Mouse (Mus musculus): ENCODE results near the gene Brap. TPM values are rescaled to one million over a fixed set of nuclear protein-coding genes. Genes with fewer than 3 reads are reported as not detected.
"Not testable (repeated sequence)": the region's sequence is repeated elsewhere in the genome, so short reads cannot be mapped to it uniquely, and the experiment has no call there.

The Brap gene
- total and polyA plus RNA-seq, 3 experiments: 40.3 to 176 (median 42.4) TPM

DNA sequence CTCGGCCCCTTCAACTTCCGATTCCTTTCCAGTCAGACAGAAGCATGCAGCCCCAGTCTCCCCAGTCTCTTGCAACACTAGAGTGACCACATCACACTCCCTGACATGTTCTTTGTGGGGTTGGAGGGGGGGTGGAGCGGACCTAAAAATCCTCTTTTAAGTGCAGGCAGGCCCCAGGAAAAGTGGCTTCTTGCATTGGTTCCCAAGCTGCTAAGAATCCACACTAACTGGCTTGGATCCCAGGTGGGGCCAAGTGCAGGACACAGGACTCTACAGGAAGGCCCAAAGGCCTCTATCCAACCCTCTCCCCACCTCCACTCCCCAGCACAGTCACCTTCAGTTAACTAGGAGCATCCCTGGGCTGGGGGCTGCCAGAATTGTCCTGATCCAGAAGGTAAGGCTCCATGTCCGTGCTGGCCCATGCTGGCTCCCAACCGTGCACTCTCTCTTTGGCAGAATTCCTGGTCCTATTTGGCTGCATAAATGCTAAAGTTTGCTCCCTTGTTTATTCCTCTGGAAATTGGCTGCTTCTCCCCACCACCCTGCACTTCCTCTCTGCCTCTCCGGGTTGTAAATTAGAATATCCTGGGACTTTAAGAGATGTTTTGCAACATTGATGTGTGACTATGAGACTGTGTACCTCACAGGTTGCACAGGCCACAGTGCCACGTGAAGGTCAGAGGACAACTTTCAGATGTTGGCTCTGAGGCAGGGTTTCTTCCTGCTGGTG lies 30.3 kb downstream of the Brap start:
- DNase-seq (ENCODE audit: low read depth, low spot score): no peak
- TF ChIP-seq ZMIZ1 (IDR thresholded peaks at IDR 0.05; ENCODE audit: low read depth, low read length): no peak
- no peak for TF ChIP-seq TCF12 (IDR thresholded peaks at IDR 0.05; ENCODE audit: low read depth, low read length)
- TF ChIP-seq GABPA (IDR thresholded peaks at IDR 0.05; ENCODE audit: low read depth, low read length): no peak
- TF ChIP-seq GATA1 (IDR thresholded peaks at IDR 0.05; ENCODE audit: low read depth, low read length): no peak
- no peak for TF ChIP-seq POLR2AphosphoS5 (IDR thresholded peaks at IDR 0.05; ENCODE audit: borderline replicate concordance, low read depth, low read length)
- TF ChIP-seq RAD21 (IDR thresholded peaks at IDR 0.05; ENCODE audit: low read depth, low read length): no peak
- no peak for TF ChIP-seq USF1 (IDR thresholded peaks at IDR 0.05; ENCODE audit: low read depth, low read length)
- no peak for TF ChIP-seq SIN3A (IDR thresholded peaks at IDR 0.05; ENCODE audit: low read length)
- no peak for TF ChIP-seq POLR2A (IDR thresholded peaks at IDR 0.05; ENCODE audit: control insufficient read depth in 1 of 2, insufficient read depth in 1 of 2, low read depth in 1 of 2, low read length in 2 of 2, poor library complexity in 1 of 2)
- TF ChIP-seq EP300 (IDR thresholded peaks at IDR 0.05; ENCODE audit: low read depth in 1 of 2, low read length in 2 of 2): no peak
- Histone ChIP-seq H3K27me3 (ENCODE audit: control insufficient read depth in 1 of 2, insufficient read depth in 2 of 2, low read length in 2 of 2) (no peaks in the 10 kb centered on the region), H3K79me2 (ENCODE audit: control insufficient read depth, insufficient read depth, low read length, poor library complexity) (no peaks in the 10 kb centered on the region), H3K4me1 (ENCODE audit: control insufficient read depth in 1 of 2, insufficient read depth in 2 of 2, low read length in 2 of 2) (no peaks in the 10 kb centered on the region), H3K27ac (ENCODE audit: control insufficient read depth, low read depth, low read length) (no peak overlapping the region), H3K36me3 (ENCODE audit: control insufficient read depth in 1 of 2, insufficient read depth in 2 of 2, low read length in 2 of 2) (no peaks in the 10 kb centered on the region), H3K9ac (ENCODE audit: control insufficient read depth, low read depth, low read length, poor library complexity, severe bottlenecking) (no peak overlapping the region), H3K4me3 (ENCODE audit: control insufficient read depth in 1 of 2, insufficient read depth in 1 of 2, low read depth in 2 of 2, low read length in 2 of 2) (no peak overlapping the region), H3K9me3 (replicated peaks; ENCODE audit: insufficient read depth, low read length) (no peaks in the 10 kb centered on the region)

DNA sequence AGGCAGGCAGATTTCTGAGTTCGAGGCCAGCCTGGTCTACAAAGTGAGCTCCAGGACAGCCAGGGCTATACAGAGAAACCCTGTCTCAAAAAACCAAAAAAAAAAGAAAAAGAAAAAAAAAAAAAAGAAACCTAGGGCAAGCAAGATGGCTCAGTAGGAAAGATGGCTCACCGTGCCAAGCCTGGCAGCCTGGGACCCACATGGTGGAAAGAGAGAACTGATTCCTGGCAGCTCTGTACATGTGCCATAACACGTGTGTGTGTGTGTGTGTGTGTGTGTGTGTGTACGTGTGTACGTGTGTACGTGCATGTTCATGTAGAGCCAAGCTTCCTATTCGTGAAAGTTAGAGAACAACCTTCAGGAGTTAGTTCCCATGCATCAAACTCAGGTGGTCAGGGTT lies 31.1 kb downstream of the Brap start:
- not testable (repeated sequence) for H3K4me1 ChIP-seq (ENCODE audit: control insufficient read depth in 1 of 2, insufficient read depth in 2 of 2, low read length in 2 of 2); DNase-seq (ENCODE audit: low read depth, low spot score); H3K4me3 ChIP-seq (ENCODE audit: control insufficient read depth in 1 of 2, insufficient read depth in 1 of 2, low read depth in 2 of 2, low read length in 2 of 2); H3K79me2 ChIP-seq (ENCODE audit: control insufficient read depth, insufficient read depth, low read length, poor library complexity); H3K36me3 ChIP-seq (ENCODE audit: control insufficient read depth in 1 of 2, insufficient read depth in 2 of 2, low read length in 2 of 2); H3K27me3 ChIP-seq (ENCODE audit: control insufficient read depth in 1 of 2, insufficient read depth in 2 of 2, low read length in 2 of 2); H3K27ac ChIP-seq (ENCODE audit: control insufficient read depth, low read depth, low read length); H3K9me3 ChIP-seq (replicated peaks; ENCODE audit: insufficient read depth, low read length); H3K9ac ChIP-seq (ENCODE audit: control insufficient read depth, low read depth, low read length, poor library complexity, severe bottlenecking)

DNA sequence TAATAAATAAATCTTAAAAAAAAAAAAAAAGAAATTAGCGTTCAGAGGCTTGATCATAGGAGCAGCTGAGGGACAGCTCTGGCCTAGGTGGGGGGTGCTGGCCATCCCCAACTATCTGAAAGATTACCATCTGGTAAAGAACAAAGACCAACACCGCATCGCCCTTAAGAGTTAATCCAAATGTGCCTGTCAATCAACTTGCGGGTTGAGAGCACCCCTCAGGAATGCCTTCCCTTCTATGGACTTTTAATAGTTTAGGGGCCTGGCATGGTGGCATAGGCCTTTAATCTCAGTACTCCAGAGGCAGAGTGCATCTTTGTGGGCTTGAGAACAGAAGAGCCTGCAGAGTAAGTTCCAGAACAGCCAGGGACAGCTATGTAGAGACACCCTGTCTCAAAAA lies 32.5 kb downstream of the Brap start:
- no peaks in the 10 kb centered on the region for H3K36me3 ChIP-seq (ENCODE audit: control insufficient read depth in 1 of 2, insufficient read depth in 2 of 2, low read length in 2 of 2)
- no peak overlapping the region for H3K27ac ChIP-seq (ENCODE audit: control insufficient read depth, low read depth, low read length)
- H3K9ac ChIP-seq (ENCODE audit: control insufficient read depth, low read depth, low read length, poor library complexity, severe bottlenecking): no peak overlapping the region
- H3K27me3 ChIP-seq (ENCODE audit: control insufficient read depth in 1 of 2, insufficient read depth in 2 of 2, low read length in 2 of 2): no peaks in the 10 kb centered on the region
- H3K4me3 ChIP-seq (ENCODE audit: control insufficient read depth in 1 of 2, insufficient read depth in 1 of 2, low read depth in 2 of 2, low read length in 2 of 2): no peak overlapping the region
- no peaks in the 10 kb centered on the region for H3K9me3 ChIP-seq (replicated peaks; ENCODE audit: insufficient read depth, low read length)
- no peak for DNase-seq (ENCODE audit: low read depth, low spot score)
- TF ChIP-seq POLR2AphosphoS5 (IDR thresholded peaks at IDR 0.05; ENCODE audit: borderline replicate concordance, low read depth, low read length) (no peak), MYC (IDR thresholded peaks at IDR 0.05; ENCODE audit: low read depth, low read length) (no peak), KAT2A (conservative IDR thresholded peaks at IDR 0.05; ENCODE audit: low read depth, low read length) (no peak), TAL1 (IDR thresholded peaks at IDR 0.05; ENCODE audit: low read length) (no peak), SIN3A (IDR thresholded peaks at IDR 0.05; ENCODE audit: low read length) (no peak), NELFE (IDR thresholded peaks at IDR 0.05; ENCODE audit: low read depth, low read length) (no peak), MAZ (IDR thresholded peaks at IDR 0.05; ENCODE audit: low read depth, low read length) (no peak), JUND (IDR thresholded peaks at IDR 0.05; ENCODE audit: low read depth, low read length) (no peak), ETS1 (IDR thresholded peaks at IDR 0.05; ENCODE audit: low read depth, low read length) (no peak), EP300 (IDR thresholded peaks at IDR 0.05; ENCODE audit: low read depth in 1 of 2, low read length in 2 of 2) (no peak), ELF1 (IDR thresholded peaks at IDR 0.05; ENCODE audit: low read depth, low read length) (no peak), RCOR1 (IDR thresholded peaks at IDR 0.05; ENCODE audit: low read depth, low read length) (no peak), ZNF384 (IDR thresholded peaks at IDR 0.05; ENCODE audit: low read depth, low read length) (no peak), CHD1 (IDR thresholded peaks at IDR 0.05; ENCODE audit: low read depth, low read length) (no peak), MAX (IDR thresholded peaks at IDR 0.05; ENCODE audit: low read length) (no peak), CTCF (IDR thresholded peaks at IDR 0.05 in 2 of 3, conservative IDR thresholded peaks at IDR 0.05 in 1 of 3; ENCODE audit: control insufficient read depth in 1 of 3, insufficient read depth in 1 of 3, low read depth in 2 of 3, low read length in 3 of 3, poor library complexity in 1 of 3, severe bottlenecking in 1 of 3) (no peak)
- no peaks in the 10 kb centered on the region for H3K4me1 ChIP-seq (ENCODE audit: control insufficient read depth in 1 of 2, insufficient read depth in 2 of 2, low read length in 2 of 2)
- H3K79me2 ChIP-seq (ENCODE audit: control insufficient read depth, insufficient read depth, low read length, poor library complexity): no peaks in the 10 kb centered on the region

All from MEL (cell line).